Mouse (Mus musculus): ENCODE data around the gene Wdr41.

The Wdr41 gene

GRCm38 (mm10) chr13:94976219-94977186, at the start of gene Wdr41:
TSS of gene Wdr41 (plus strand) at chr13:94976344.
- peak; percentile 91 for DNase-seq

- no peak for DNase-seq
Observed at GRCm38 (mm10) chr13:94928086-94928485, 48.1 kb upstream of the Wdr41 start.

GRCm38 (mm10) chr13:94938418-94938817, 37.7 kb upstream of the Wdr41 start:
- no peak for DNase-seq

- DNase-seq: no peak
Observed at GRCm38 (mm10) chr13:94940104-94940503, 36.0 kb upstream of the Wdr41 start.

GRCm38 (mm10) chr13:94941230-94941629, 34.9 kb upstream of the Wdr41 start:
- DNase-seq: peak; percentile 11

GRCm38 (mm10) chr13:94955941-94956340, 20.2 kb upstream of the Wdr41 start:
- no peak for DNase-seq

- no peak for DNase-seq
Observed at GRCm38 (mm10) chr13:94957965-94958364, 18.2 kb upstream of the Wdr41 start.

- no peak for DNase-seq
Observed at GRCm38 (mm10) chr13:94969992-94970553, 6.1 kb upstream of the Wdr41 start.

- no peak for DNase-seq
Observed at GRCm38 (mm10) chr13:94975828-94976218, 321 bp upstream of the Wdr41 start.

GRCm38 (mm10) chr13:94979081-94979480, 2.9 kb downstream of the Wdr41 start:
- no peak for DNase-seq

- no peak for DNase-seq
Observed at GRCm38 (mm10) chr13:94990516-94990915, 14.4 kb downstream of the Wdr41 start.

GRCm38 (mm10) chr13:95007281-95007680, 31.1 kb downstream of the Wdr41 start:
- no peak for DNase-seq

GRCm38 (mm10) chr13:95009261-95009660, 33.1 kb downstream of the Wdr41 start:
- DNase-seq: no peak

- no peak for DNase-seq
Observed at GRCm38 (mm10) chr13:95011546-95012257, 35.6 kb downstream of the Wdr41 start.

GRCm38 (mm10) chr13:95017278-95017677, 41.1 kb downstream of the Wdr41 start:
- no peak for DNase-seq

- DNase-seq: peak; percentile 46
Observed at GRCm38 (mm10) chr13:95017916-95018315, 41.8 kb downstream of the Wdr41 start.

- no peak for DNase-seq
Observed at GRCm38 (mm10) chr13:95019345-95019744, 43.2 kb downstream of the Wdr41 start.

GRCm38 (mm10) chr13:95020216-95020615, 44.1 kb downstream of the Wdr41 start:
- DNase-seq: no peak

GRCm38 (mm10) chr13:95030828-95031227, 54.7 kb downstream of the Wdr41 start:
- no peak for DNase-seq

GRCm38 (mm10) chr13:95032127-95032831, 56.1 kb downstream of the Wdr41 start:
- no peak for DNase-seq

- DNase-seq: no peak
Observed at GRCm38 (mm10) chr13:95032973-95033372, 56.8 kb downstream of the Wdr41 start.

GRCm38 (mm10) chr13:95034094-95034493, 58.0 kb downstream of the Wdr41 start:
- DNase-seq: no peak

GRCm38 (mm10) chr13:95034715-95035114, 58.6 kb downstream of the Wdr41 start:
- no peak for DNase-seq
